Mouse (Mus musculus): ENCODE measurements around the gene Dglucy.

DNA sequence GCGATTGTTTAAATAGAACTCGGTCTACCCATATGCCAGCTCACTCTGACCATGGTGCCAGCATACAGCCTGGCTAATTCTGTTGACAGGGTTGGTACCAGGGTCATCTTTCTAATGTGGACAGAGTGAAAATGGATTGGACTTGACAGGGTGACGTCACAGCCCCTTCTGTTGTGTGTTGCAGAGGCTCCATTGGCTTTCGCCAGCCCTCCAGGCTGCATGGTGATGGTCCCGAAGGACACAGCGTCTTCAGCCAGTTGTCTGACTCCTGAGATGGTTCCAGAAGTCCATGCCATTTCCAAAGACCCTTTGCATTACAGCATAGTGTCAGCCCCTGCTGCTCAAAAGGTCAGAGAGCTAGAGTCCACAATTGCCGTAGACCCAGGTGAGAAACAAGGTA is 65.7 kb downstream of the Dglucy start:
- no peak for TF ChIP-seq POLR2A (IDR thresholded peaks at IDR 0.05; ENCODE audit: borderline replicate concordance, extremely low read depth, low read depth, low read length)
- TF ChIP-seq CTCF (IDR thresholded peaks at IDR 0.05; ENCODE audit: insufficient read depth, low read length), result no peak

All from lung, adult 2 months (tissue).